Mouse (Mus musculus) thymus, adult 2 months (tissue): ENCODE results near the gene Arhgef28. TPM values are rescaled to one million over a fixed set of nuclear protein-coding genes. Genes with fewer than 3 reads are reported as not detected.
"Not testable (repeated sequence)": the region's sequence is repeated elsewhere in the genome, so short reads cannot be mapped to it uniquely, and the experiment has no call there.

ENCODE experiments used
- DNase-seq: peaks from one replicate; pipeline ENCODE4 v3.0.0; 2021
- H3K27ac ChIP-seq: fragments of 200-500 bp; 2 replicates; pipeline ENCODE4 v1.5.1; 2012; ENCODE audit warnings: low read length, control low read depth; ENCODE audit not compliant: control insufficient read depth, insufficient read depth
- H3K27me3 ChIP-seq: fragments of 200-500 bp; 2 replicates; pipeline ENCODE4 v1.6.1; 2012; ENCODE audit warnings: mild to moderate bottlenecking, low read length, moderate library complexity, mixed read lengths; ENCODE audit not compliant: control insufficient read depth, insufficient read depth
- H3K36me3 ChIP-seq: fragments of 200-500 bp; 2 replicates; pipeline ENCODE4 v1.6.1; 2012; ENCODE audit warnings: mild to moderate bottlenecking, low read length, moderate library complexity; ENCODE audit not compliant: control insufficient read depth, insufficient read depth
- H3K4me1 ChIP-seq: fragments of 200-500 bp; replicated peaks from 2 replicates; pipeline ENCODE4 v1.6.1; 2012; ENCODE audit warnings: low read length; ENCODE audit not compliant: control insufficient read depth, insufficient read depth
- H3K4me3 ChIP-seq: fragments of 200-500 bp; 2 replicates; pipeline ENCODE4 v1.5.1; 2012; ENCODE audit warnings: mild to moderate bottlenecking, low read length, control low read depth, moderate library complexity; ENCODE audit not compliant: control insufficient read depth, insufficient read depth
- CTCF ChIP-seq: fragments of 200-500 bp; IDR thresholded peaks from 2 replicates; pipeline ENCODE4 v1.5.1; 2012; ENCODE audit warnings: mild to moderate bottlenecking, control low read depth, low read length, moderate library complexity, borderline replicate concordance; ENCODE audit not compliant: control insufficient read depth, poor library complexity, insufficient read depth; ENCODE audit errors: extremely low read depth
- POLR2A ChIP-seq: fragments of 200-500 bp; IDR thresholded peaks from 2 replicates; pipeline ENCODE4 v1.6.1; 2012; ENCODE audit warnings: mild to moderate bottlenecking, low read length, control low read depth, moderate library complexity; ENCODE audit not compliant: control insufficient read depth, poor library complexity, insufficient read depth; ENCODE audit errors: extremely low read depth
- WGBS: fragments of 180-500 bp; shearing (Covaris S2); methylation state at CpG from one replicate; pipeline ENCODE4 v1.1.7; 2018; 5-methylcytosine and 5-hydroxymethylcytosine counted together
- polyA plus RNA-seq: library from polyadenylated mRNA; depleted of rRNA; stranded (reverse); fragments of >200 nt; gene quantifications from 2 replicates; pipeline ENCODE4 v1.2.3, GENCODE M21; 2012

Gene Arhgef28
- polyA plus RNA-seq, 1 experiment: 2.0 TPM

- DNase-seq: no peak
- no peak for TF ChIP-seq CTCF
- no peak for TF ChIP-seq POLR2A
- Histone ChIP-seq H3K4me1 (no peaks in the 10 kb centered on the region), H3K27ac (no peak overlapping the region), H3K36me3 (no peaks in the 10 kb centered on the region), H3K4me3 (no peak overlapping the region), H3K27me3 (no peaks in the 10 kb centered on the region)
- 96% methylated on average over 6 of the region's 6 CpGs for WGBS
These were observed 136.6 kb downstream of the Arhgef28 start for GRCm38 (mm10) chr13:98069646-98070045.

- no peaks in the 10 kb centered on the region for H3K36me3 ChIP-seq
- H3K4me3 ChIP-seq: no peak overlapping the region
- no peaks in the 10 kb centered on the region for H3K27me3 ChIP-seq
- WGBS: 11% methylated on average over 4 of the region's 4 CpGs
- TF ChIP-seq CTCF (no peak), POLR2A (no peak)
- no peak for DNase-seq
- H3K4me1 ChIP-seq: no peaks in the 10 kb centered on the region
- no peak overlapping the region for H3K27ac ChIP-seq
These were observed 143.4 kb downstream of the Arhgef28 start for GRCm38 (mm10) chr13:98062843-98063242.

- H3K36me3 ChIP-seq, H3K4me3 ChIP-seq, H3K4me1 ChIP-seq, H3K27ac ChIP-seq, H3K27me3 ChIP-seq, DNase-seq: not testable (repeated sequence)
- 97% methylated on average over 1 of the region's 1 CpGs for WGBS
These were observed 146.1 kb downstream of the Arhgef28 start for GRCm38 (mm10) chr13:98060121-98060520.

- Histone ChIP-seq H3K4me1 (no peaks in the 10 kb centered on the region), H3K27ac (no peak overlapping the region), H3K36me3 (no peaks in the 10 kb centered on the region), H3K4me3 (no peak overlapping the region), H3K27me3 (no peaks in the 10 kb centered on the region)
- TF ChIP-seq CTCF (no peak), POLR2A (no peak)
- 95% methylated on average over 8 of the region's 8 CpGs for WGBS
- DNase-seq: no peak
These were observed 151.0 kb downstream of the Arhgef28 start for GRCm38 (mm10) chr13:98055194-98055593.

- TF ChIP-seq POLR2A (no peak), CTCF (no peak)
- Histone ChIP-seq H3K4me3 (no peak overlapping the region), H3K27me3 (no peaks in the 10 kb centered on the region), H3K36me3 (no peaks in the 10 kb centered on the region), H3K4me1 (no peaks in the 10 kb centered on the region), H3K27ac (no peak overlapping the region)
- DNase-seq: peak; percentile 54
- WGBS: 66% methylated on average over 3 of the region's 3 CpGs
These were observed 165.6 kb downstream of the Arhgef28 start for GRCm38 (mm10) chr13:98040628-98041150.

DNA sequence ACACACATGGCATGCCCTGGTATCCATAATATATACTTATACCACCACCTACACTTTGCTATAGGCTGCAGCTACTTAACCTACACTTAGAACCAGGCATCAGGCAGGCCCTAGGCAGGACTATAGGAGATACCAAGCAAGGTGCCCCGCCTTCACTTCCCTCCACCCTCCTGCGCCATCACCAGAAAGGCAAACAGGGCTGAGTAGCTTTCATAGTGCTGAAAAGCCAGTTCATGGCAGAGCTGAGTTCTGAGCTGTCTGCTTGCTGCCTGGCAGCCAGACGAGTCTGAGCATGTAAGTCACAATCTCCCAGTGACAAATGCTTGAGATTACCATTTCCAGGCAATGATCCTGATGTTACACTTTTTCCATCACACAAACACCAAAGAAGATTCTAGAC is 167.5 kb downstream of the Arhgef28 start:
- Histone ChIP-seq H3K36me3 (no peaks in the 10 kb centered on the region), H3K27ac (no peak overlapping the region), H3K27me3 (no peaks in the 10 kb centered on the region), H3K4me1 (no peaks in the 10 kb centered on the region), H3K4me3 (no peak overlapping the region)
- TF ChIP-seq CTCF (no peak), POLR2A (no peak)
- 93% methylated on average over 3 of the region's 3 CpGs for WGBS
- DNase-seq: no peak

DNA sequence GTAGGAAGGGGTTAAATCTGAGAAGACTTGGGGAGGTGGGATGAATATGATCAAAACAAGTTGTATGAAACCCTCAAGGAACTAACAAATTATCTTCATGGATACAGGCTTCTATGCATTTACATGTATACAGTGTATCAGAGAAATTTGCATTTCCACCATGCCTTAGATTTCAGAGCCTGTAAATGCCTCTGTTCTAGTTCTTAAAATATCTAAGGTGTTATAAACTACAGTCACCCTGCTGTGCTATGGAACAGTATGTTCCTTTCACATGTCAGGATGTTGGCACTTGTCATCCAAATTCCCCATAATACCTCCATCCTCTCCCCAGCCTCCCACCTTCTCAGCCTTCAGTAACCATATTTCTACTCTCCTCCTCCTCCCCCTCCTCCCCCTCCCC is 168.5 kb downstream of the Arhgef28 start:
- DNase-seq: no peak
- no peaks in the 10 kb centered on the region for H3K4me1 ChIP-seq
- H3K36me3 ChIP-seq: no peaks in the 10 kb centered on the region
- H3K27ac ChIP-seq: no peak overlapping the region
- TF ChIP-seq POLR2A (no peak), CTCF (no peak)
- H3K27me3 ChIP-seq: no peaks in the 10 kb centered on the region
- H3K4me3 ChIP-seq: no peak overlapping the region
